Mouse (Mus musculus): ENCODE results near the gene S1pr5. TPM values are rescaled to one million over a fixed set of nuclear protein-coding genes. Genes with fewer than 3 reads are reported as not detected.
"Not testable (repeated sequence)": the region's sequence is repeated elsewhere in the genome, so short reads cannot be mapped to it uniquely, and the experiment has no call there.

Gene S1pr5
- total RNA-seq, 1 experiment from 2014 or later: 5.9 TPM

DNA sequence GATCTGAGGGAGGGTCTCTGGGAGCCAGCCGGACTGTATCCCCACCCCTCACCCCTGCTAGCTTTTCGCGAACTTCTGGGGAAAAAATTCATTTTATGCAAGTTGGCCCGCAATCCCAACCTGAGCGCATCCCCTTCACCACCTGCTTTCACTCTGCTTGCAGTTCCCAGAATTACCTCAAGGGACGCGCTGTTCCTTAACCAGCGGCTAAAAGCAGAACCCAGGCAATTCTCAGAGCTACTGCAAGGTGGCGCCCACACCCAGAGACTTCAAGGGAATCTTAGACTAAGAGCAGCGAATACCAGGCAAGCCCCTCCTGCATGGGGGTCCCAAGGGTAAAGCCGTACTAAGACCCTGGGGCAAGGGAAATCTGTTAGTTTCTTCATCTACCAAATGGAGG lies 6.9 kb downstream of the S1pr5 start:
- ATAC-seq (ENCODE audit: extremely low read depth, insufficient number of reproducible peaks, low FRiP score, poor library complexity, severe bottlenecking): peak; percentile 78

- ATAC-seq (ENCODE audit: extremely low read depth, insufficient number of reproducible peaks, low FRiP score, poor library complexity, severe bottlenecking): no peak
These were observed 8.8 kb downstream of the S1pr5 start for GRCm38 (mm10) chr9:21239465-21239848.

- peak; percentile 30 for ATAC-seq (ENCODE audit: extremely low read depth, insufficient number of reproducible peaks, low FRiP score, poor library complexity, severe bottlenecking)
These were observed 9.3 kb downstream of the S1pr5 start, which contains the start of gene Keap1 for GRCm38 (mm10) chr9:21238733-21239464. Gene Keap1 (minus strand): TSS chr9:21239361.

- no peak for ATAC-seq (ENCODE audit: extremely low read depth, insufficient number of reproducible peaks, low FRiP score, poor library complexity, severe bottlenecking)
These were observed 10.1 kb downstream of the S1pr5 start for GRCm38 (mm10) chr9:21238004-21238732.

DNA sequence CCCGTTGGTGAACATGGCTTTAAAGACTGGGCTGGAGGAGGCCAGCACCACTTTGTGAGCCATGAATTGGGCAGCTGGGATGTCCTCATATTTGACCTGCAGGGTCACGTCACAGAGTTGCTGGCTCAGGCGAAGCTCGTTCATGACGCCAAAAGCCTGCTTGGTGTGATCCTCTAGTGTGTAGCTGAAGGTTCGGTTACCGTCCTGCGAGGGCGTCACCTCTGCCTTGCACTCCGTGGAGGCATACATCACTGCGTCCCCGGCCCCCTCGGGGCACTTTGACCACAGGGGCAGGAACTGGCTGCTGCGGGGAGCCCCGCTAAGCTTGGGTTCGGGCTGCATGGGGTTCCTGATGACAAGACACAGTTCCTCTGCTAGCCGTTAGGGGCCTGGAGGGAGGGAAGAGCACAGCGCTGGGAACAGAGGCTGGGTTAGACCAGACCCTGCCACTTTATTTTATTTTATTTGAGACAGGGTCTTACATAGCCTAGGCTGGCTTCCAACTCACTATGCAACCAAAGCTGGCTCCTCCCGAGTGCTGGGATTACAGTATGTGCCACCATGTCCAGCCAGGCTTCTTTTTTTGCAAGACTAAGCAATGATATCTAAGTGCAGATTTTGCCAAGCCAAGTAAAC lies 10.8 kb downstream of the S1pr5 start:
- ATAC-seq (ENCODE audit: extremely low read depth, insufficient number of reproducible peaks, low FRiP score, poor library complexity, severe bottlenecking): peak; percentile 38; the same call in 1 of the 2 replicates

DNA sequence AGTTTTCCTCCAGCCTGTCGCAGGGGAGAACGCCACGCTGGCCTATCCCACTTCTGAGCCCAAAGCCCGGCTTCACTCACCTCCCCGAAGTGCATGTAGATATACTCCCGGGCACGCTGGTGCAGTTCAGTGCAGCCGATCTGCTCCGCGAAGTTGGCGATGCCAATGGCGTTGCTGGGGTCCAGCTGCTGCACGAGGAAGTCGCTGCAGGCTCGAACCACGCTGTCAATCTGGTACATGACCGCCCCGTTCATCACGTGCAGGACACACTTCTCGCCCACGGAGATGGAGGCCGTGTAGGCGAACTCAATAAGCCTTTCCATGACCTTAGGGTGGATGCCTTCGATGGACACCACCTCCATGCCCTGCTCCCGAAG lies 11.3 kb downstream of the S1pr5 start:
- no peak for ATAC-seq (ENCODE audit: extremely low read depth, insufficient number of reproducible peaks, low FRiP score, poor library complexity, severe bottlenecking)

DNA sequence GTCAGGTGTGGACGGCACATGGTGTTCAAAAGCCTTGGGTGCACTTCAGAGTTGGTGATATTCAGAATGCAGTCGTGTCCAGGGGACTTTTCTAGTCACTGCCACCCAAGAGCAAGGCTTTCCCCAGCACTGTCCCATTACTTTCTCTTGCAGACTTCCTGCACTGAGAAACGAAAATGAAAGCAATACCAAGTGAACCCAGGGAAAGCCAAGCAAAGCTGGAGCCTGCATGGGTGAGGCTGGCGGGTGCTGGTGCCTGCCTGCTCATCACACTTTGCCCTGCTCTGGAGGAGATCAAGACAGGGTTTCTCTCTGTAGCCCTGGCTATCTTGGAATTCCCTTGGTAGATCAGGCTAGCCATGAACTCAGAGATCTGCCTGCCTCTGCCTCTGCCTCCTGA lies 12.9 kb downstream of the S1pr5 start:
- 0 out of 2 replicates have a peak, but pooled peaks have one; percentile 14 for ATAC-seq (ENCODE audit: extremely low read depth, insufficient number of reproducible peaks, low FRiP score, poor library complexity, severe bottlenecking)

DNA sequence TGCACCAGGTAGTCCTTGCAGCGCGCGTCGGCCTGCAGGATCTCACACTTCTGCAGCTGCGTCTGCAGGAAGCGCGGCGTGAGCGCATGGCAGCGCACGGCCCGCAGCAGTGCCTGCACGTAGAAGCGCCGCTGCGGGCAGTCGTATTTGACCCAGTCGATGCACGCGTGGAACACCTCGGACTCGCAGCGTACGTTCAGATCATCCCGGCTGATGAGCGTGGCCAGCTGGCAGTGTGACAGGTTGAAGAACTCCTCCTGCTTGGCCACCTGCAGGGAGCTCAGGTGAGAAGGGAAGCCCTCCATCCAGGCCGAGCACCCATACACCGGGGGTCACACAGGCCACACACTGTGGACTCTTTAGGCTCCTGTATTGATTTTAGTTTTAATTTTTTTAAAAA lies 14.4 kb downstream of the S1pr5 start:
- ATAC-seq (ENCODE audit: extremely low read depth, insufficient number of reproducible peaks, low FRiP score, poor library complexity, severe bottlenecking): no peak

- no peak for ATAC-seq (ENCODE audit: extremely low read depth, insufficient number of reproducible peaks, low FRiP score, poor library complexity, severe bottlenecking)
These were observed 14.9 kb downstream of the S1pr5 start for GRCm38 (mm10) chr9:21233366-21233765.

- no peak for ATAC-seq (ENCODE audit: extremely low read depth, insufficient number of reproducible peaks, low FRiP score, poor library complexity, severe bottlenecking)
These were observed 15.4 kb downstream of the S1pr5 start for GRCm38 (mm10) chr9:21232867-21233266.

DNA sequence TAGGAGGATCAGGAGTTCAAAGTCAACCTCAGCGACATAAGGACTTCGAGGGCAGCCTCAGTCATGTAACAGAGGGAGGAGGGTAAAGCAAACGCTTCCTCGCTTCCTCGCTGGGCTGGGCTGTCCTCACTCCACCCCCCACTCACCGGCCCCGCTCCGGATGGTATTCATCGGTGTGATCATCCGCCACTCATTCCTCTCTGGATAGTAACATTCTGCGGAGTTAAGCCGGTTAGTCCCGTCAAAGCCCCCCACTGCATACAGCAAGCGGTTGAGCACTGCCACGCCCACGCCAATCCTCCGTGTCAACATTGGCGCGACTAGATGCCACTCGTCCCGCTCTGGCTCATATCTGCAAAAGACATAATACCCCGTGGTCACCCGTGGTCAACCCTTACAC lies 16.7 kb downstream of the S1pr5 start:
- no peak for ATAC-seq (ENCODE audit: extremely low read depth, insufficient number of reproducible peaks, low FRiP score, poor library complexity, severe bottlenecking)

- ATAC-seq (ENCODE audit: extremely low read depth, insufficient number of reproducible peaks, low FRiP score, poor library complexity, severe bottlenecking): no peak
These were observed 20.9 kb downstream of the S1pr5 start for GRCm38 (mm10) chr9:21227342-21227741.

- ATAC-seq (ENCODE audit: extremely low read depth, insufficient number of reproducible peaks, low FRiP score, poor library complexity, severe bottlenecking): no peak
These were observed 22.9 kb downstream of the S1pr5 start for GRCm38 (mm10) chr9:21225415-21225758.

GRCm38 (mm10) chr9:21224576-21225414 lies 23.4 kb downstream of the S1pr5 start:
- ATAC-seq (ENCODE audit: extremely low read depth, insufficient number of reproducible peaks, low FRiP score, poor library complexity, severe bottlenecking): no peak

DNA sequence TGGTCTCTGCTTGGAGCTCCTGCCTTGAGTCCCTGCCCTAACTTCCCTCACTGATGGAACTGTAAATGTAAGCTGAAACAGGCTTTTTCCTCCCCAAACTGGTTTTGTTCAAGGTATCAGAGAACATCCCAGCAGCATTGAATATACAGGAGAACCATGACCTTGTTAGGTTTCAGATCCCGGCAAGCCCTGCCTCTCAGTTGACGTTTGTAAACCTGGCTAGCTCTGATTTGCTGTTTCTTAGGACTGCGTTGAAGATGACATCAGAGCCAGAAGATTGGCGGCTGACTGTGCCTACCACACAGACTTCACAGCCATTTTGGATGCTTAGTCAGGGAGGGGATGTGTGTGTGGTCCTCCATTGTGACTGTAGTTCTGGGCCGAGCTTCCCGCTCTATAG lies 24.3 kb downstream of the S1pr5 start:
- ATAC-seq (ENCODE audit: extremely low read depth, insufficient number of reproducible peaks, low FRiP score, poor library complexity, severe bottlenecking): no peak

DNA sequence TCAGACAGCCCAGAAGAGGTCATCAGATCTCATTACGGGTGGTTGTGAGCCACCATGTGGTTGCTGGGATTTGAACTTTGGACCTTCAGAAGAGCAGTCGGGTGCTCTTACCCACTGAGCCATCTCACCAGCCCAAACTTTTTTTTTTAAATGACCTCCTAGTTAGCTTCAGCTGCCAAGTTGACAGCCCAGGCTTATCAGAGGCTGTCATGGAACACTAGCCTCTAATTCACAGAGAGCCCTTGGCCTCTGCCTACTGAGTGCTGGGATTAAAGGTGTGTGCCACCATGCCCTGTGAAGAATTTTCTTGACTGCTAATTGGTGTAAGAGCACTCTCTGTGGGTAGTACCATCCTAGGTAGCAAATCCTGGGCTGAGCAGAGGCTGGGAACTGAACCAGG lies 24.8 kb downstream of the S1pr5 start:
- ATAC-seq (ENCODE audit: extremely low read depth, insufficient number of reproducible peaks, low FRiP score, poor library complexity, severe bottlenecking): not testable (repeated sequence)

DNA sequence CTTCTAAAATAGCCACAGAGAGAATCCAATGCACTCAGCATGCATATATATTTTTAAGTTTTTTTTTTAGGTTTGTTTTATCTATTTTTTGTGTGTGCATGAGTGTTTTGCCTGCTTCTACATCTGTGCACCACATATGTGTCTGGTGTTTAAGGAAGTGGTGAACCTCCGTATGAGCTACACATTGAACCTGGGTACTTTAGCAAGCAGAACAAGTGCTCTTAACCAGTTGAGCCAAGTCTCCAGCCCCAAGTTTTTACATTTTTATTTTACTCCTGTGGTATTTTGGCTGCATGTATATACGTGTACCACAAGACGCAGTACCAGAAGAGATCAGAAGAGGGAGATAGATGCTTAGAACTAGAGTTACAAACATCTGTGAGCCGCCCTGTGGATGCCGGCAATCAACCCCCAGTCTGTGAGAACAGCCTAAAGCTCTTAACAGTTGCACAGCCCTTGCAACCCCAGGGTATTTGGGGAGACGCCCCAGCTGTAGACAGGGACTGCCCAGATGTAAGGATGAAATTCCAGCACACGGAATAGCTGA lies 26.8 kb downstream of the S1pr5 start:
- peak; percentile 76 for ATAC-seq (ENCODE audit: extremely low read depth, insufficient number of reproducible peaks, low FRiP score, poor library complexity, severe bottlenecking)

GRCm38 (mm10) chr9:21220490-21221382 lies 27.5 kb downstream of the S1pr5 start:
- peak; percentile 94 for ATAC-seq (ENCODE audit: extremely low read depth, insufficient number of reproducible peaks, low FRiP score, poor library complexity, severe bottlenecking)
